Mouse (Mus musculus): Measurements from ENCODE around the gene Trim2.

Trim2 gene

DNA sequence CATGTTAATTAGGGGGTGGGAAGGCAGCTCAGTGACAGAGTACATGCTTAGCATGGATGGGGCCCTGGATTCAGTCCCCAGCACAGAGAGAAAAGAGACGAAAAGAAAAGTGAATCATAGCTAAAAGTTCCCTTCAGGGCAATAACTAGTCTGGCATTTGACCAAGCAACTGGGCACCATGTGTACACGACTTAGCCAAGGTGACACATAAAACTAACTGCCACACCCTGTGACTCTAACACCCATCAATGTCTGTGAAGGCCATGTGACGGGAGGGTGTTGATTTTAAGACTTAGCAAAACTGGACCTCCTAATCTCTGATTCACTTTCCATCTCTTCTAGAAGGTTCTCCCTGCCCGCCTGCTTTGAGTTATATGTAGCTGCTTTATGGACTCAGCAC, 12.2 kb upstream of the Trim2 start:
- no peak for DNase-seq

DNA sequence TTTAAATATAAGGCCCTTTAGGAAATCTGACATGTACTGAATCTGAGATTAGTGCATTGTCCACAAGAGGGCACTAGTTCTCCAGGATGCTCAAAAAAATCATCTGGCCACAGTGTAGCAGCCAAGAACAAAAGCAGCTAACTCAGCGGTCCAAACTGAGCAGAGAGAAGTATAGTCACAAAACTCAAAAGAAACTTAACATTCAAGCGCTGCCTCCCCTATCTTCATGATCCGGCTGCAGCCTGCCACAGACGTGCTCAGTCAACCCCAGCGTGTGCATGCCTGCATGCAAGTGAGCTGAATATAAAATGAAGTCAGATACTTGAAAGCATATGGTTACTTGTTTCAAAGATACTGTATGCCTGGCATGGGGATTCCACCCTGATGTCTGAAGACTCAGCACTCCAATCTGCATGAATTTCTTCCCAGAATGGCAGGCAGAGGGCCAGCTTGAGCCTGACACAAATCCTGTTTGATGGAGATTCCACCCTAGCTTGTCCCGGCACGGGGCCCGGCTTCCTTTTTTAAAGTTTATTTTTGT, 8.0 kb upstream of the Trim2 start:
- DNase-seq = peak; percentile 53

DNA sequence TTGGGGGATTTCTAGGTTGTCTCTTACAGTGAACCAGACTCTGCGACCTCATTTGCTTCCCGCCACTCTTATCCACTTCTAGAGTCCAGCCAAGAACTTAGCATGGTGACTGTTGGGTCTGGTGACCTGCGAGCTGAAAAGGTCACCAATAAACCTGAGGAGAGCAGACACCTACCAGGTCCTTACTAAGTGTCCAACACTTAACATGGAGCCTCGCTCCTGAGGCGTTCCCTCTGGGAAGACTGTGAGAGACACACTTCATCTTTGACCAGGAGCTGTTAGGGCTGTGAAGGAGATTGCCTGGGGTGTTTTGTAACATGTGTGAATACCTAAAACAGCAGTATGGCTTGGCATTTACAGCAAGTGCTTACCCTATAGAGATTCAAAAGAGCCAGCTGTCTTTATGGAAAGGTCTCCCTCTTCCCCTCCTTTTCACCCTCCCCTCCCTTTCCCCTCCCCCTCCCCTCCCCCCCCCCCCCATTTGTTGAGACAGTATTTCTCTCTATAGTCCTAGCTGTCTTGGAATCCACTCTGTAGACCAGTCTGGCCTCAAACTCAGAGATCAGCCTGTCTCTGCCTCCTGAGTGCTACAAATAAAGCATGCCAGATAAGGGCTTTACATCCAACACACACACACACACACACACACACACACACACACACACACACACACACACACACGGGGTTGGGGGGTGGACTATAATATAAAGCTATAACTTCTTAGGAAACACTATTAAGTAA, 7.3 kb upstream of the Trim2 start:
- no peak for DNase-seq

DNA sequence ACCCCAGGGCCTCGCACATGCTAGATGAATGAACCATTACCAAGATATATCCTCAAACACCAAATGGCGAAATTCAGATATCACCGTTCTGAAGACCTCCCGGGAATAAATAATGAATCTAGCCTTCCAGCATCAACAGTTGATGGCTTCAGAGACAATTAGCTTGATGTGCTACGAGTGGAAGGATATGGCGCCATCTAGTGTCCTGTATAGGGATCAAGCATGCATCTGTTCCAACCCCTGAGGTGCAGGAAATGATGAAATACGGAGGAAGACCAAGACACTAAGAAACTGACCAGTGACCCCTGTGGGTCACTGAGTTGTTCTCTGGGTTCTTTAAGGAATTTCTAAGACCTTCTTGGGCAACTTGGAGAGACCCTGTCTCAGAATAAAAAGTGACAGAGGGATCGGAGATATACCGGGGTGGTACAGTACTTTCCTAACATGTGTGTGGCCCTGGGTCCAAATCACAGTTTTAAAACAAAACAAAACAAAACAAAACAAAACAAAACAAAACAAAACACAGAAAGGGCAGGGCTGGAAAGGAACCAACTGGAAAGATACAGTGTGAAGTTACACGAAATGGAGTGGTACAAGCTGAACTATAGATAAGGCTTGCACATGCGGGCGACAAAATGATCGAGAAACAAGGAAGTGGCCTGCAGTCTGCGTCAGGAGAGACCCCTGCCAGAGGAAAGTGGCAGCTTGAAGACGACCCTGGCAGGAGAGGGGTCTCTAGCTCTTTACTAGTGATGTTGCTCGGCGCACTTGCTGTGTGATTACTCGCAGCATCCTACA, 6.5 kb upstream of the Trim2 start:
- peak; percentile 68 for DNase-seq

DNA sequence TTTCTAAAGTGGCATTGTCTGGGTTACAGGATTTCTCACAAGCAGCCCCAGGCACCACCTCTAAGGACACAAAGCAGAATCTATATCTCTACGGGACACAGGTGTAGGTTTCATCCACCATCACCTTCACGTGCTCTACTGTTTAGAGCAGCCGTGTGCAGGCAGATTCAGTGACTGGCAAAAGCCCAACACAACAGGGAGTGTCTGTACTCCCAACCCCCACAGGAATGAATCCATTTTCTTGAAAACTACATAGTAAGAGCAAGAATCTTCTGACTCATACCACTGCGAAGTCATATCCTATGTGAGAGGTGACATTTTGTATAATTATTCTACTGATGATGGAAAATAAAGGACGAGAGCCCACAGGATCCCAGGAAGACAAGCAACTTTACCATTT, 5.6 kb upstream of the Trim2 start:
- DNase-seq = no peak

DNA sequence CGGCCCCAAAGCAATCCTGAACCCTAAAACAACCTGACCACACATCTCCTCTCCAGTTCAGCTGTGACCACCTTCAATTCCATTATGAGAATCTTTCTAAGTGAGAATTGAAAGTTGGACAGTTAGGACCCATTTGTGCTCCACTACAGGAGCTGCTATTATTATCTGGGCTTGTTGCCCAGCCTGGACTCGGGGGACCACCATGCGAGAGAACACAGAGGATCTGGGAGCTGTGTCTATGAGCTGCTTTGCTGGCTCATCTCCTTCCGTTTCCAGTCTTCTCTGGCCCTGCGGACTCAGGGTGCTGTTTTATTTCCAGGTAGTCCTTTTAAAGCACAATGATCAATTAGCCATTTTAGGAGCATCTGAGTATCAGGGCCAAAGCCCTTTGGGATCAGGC, 839 bp upstream of the Trim2 start:
- DNase-seq = no peak

DNA sequence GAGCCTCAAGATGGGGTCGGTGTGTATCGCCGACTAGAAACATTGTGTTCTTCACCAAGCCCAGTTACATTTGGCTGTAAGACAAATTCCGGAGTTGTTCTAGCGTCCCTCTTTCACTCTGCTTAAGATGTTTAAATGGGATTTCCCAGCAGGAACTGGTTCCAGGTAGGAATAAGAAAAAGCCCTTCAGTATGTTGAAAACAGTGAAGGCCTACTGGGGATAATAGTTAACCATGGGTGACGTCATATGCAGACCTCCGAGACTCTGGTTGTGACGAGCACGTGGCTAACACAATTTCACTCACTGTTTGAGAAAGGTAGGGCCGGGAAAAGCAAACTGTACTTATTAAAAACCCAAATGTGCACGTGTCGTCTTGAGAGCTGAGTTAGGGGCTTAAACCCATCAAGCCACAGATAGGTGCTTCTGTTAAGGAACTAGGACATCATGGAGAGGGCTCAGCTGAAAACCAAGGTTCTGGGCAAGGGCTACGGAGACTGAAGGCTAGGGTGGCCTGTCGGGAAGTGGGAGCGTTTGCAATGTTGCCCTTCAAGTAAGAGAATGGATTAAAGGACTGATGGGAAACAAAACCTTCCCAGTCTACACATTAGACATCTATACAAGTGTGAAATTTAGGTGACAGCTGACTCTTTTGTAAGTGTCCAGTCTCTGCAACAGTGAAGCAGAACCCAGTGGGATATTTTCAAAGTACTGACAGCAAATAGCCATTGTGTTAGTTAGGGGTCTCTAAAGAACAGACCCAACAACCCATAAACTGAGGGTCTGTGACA, 761 bp downstream of the Trim2 start:
- no peak for DNase-seq

DNA sequence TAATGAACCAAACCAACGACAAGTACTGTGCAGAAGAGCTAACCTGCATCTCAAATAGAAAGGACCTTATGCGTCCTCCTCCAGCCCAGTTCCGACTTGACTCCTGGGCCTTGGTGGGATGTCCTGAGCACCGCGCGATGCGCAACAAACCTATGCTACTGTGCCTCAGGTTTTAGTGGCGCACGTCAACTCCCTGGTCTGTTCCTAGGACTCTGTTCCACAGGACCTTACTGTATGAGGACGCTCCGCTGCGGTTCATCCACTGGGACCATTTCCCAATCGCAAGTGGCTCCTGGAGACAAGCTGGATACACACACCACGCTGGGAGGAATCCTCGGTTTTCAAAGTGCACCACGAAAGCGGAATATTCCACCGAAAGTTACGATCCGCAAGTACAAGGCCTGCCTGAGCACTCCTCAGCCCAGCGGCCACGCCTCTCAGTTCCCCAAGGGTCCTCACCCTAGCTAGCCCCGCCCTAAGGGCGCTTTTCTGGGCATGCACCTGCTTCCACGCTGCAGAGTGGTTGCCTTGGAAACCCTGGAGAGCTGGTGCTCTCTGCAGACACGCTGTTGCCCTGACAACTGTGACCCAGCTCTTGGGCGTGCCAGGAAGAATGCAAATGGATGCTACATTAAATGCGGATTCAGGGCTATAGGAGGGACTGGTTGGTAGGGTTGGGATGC, 1.5 kb downstream of the Trim2 start:
- DNase-seq = peak; percentile 65

DNA sequence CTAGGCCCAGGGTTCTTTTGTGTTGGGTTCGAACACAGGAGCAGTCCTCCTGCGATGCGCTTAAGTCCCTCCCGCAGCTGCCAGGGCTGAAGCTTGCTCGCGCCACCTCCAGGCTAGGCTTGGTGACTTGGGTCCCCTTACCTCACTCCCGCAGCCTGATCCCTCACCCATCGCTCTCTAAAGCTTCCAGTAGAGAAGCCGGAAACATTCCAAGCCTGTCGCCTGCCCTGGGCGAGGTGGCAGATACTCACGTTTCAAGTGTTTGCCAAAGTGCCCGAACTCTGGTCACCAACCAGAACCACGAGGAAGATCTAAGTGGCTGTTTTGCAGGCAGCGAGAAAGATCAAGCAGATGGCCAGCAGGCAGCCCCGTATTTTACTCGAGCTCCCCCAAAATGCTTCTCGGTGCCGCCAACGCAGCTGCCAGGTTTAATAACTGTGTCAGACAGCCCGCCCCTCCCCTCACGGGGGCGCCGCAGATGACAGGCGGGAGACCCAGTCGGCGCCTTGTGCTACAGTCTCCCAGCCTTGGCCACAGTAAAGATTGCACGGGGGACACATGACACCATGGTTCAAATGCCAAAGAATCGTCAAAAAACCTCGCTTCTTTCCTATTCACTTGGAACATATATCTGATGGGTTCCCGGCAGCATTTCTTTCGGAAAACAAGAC, 2.2 kb downstream of the Trim2 start:
- peak; percentile 51 for DNase-seq

DNA sequence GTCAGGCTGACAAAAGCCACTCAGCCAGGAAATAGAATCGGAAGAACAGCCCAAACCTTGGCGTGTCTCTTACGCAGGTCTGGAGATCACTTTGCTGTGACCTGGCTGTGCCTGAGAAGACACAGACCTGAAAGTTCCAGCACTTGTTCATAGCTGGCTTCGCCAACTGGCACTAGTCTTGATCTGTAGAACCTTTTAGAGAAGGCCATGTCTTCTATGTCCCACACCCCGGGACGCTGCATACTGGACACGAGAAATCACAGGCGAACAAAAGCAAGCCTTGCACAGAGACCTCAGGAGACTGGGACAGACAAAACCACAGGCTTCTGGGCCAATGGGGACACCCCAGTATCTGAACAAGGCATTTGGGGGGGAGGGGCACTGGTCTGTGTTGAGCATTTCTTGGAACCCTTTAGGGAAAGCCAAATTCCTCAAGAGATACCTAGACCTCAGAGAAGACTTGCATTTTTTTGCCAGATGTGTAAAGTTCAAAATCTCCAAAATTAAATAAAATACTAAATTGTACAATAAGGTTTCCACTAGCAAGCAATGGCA, 3.2 kb downstream of the Trim2 start:
- DNase-seq = no peak

DNA sequence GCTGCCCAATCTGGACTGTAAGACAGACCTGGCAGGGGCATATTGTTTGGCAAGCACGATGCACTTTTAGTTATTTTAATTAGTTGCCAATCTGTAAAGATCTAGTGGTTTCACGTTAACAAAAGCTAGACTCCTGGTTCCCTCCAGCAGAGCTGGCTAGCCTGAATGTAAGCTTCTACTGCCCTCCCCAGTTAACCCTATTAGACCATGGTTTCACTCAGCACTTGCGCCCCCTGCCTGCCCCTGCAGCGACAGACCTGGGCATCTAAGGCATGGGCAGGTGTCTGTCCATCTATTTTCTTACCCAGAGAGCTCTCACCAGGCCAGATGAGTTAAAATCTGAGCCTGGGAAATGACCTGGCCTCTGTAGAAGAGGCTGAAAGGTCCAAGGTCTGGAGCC, 4.4 kb downstream of the Trim2 start:
- no peak for DNase-seq

DNA sequence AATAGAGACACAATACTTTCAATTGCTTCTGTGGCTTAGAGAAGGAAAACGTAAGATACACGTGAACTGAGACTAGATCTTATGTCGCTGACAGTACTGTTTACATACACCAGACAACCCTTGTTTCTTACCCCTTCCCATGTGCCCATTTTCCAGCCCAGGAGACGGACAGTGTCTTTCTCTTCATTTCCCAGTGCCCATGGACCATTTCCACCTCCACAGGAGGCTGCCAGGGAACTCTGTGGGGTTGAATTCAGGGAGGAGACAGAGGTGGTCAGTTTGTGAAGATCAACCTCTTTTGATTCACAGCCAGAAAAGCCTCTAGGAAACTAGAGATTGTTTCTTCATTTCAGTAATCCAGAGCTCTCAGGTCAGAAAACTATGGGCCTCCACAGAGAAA, 5.0 kb downstream of the Trim2 start:
- DNase-seq = no peak

DNA sequence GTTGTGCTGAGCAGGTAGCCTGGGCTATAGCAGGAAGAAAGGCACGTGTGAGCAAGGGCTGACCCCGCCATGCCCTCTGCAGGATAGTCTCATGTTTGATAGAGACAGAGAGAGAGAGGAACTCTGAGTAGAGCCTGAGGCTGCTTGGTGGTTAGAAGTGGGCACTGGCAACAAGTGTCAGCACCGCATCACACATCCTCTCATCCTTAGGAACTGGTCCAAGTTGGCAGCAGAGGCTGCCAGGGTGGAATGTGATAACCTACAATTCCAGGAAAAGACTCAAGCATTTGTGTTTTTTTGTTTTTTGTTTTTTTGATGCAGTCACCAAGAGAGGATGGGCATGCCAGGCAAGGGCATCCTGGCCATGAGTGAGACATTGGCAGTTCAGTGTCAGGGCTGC, 8.5 kb downstream of the Trim2 start:
- DNase-seq = no peak

DNA sequence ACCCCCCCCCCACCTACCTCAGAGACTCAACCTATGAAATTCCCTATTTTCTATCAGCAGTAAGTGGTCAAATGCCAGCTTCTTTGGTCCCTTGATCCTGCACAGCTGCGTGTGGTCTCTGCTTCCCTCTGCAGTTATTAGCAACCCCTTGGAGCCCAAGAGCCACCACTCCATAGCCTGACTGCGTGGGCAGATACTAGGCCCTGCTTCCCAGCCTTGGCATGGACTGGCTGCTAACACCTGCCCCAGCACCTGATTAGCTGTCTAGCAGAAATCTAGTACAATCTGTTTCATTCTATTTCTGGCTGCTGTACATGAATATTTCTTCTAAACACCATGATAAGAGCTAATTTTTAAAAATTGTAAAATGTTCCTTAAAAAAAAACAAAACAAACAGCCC, 10.0 kb downstream of the Trim2 start:
- no peak for DNase-seq

DNA sequence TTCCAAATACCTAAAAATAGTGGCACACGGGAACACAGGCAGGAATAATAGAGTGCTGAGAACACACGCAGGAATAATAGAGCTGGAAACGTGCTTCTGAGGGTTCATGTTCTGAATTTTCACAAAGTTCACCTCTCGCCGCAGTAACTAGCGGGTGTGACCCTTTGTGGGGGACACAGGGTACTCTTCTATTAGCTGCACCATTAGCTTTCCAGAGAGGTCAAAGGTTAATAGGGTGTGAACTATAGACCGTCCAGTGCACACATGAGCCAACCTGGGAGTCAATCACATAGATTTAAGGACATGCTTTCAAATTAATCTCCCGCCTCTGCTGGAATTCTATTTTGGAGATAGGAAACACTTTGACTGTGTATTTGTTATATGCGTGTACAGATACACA, 11.9 kb downstream of the Trim2 start:
- DNase-seq = no peak

DNA sequence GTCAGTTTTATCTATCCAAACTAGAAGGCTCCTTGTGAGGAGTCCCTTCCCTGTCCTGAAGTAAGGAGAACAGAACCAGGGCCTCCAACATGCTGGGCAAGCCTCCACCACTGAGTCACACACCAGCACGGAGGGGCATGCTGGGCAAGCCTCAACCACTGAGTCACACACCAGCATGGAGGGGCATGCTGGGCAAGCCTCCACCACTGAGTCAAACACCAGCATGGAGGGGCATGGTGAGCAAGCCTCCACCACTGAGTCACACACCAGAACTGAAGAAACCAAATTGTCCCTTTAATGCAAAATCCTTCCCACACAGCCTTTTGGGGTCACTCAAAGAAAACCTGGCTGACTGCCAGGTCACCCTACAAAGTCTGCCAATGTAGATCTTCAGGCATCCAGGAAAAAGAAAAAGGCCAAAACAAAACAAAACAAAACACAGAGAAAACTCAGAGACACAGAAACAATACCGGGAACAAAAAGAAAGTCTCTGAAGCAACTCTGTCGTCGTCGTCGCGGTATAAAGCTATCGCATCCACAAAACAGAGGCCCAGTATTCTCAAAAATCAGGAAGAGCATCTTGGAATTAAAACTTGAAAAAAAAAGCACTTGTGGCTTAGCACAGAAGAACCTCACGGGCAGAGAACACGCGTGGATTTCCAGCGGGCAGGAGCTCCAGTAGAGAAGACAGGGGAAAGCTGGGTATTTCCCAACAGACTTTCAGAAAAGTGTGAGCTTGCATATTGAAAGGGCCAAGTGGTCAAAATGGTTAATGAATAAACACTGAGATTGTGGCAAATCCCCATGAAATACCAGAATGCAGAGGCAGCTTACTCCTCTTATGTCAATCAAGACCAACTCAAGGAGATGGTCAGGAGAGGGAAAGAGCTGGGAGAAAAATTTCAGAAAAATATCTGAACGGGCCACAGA, 12.7 kb downstream of the Trim2 start:
- DNase-seq = no peak

DNA sequence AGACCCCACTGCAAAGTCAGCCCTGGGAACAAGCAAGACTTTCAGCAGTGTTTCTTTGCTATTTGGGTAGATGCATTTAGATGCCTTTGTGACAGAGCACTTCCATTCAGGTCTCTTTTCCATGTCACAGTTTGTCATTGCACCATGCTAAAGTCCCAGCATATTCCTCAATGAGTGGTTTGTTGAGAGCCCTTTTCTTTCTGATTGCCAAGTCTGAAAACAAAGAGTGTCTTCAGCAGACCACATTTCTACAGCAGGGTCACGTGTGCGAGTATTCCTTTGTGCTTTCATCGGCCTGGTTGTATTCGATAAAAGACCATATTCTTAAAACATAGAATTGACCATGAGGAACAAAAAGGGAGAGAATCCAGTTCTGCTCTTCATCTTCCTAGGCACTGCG, 14.4 kb downstream of the Trim2 start:
- no peak for DNase-seq

DNA sequence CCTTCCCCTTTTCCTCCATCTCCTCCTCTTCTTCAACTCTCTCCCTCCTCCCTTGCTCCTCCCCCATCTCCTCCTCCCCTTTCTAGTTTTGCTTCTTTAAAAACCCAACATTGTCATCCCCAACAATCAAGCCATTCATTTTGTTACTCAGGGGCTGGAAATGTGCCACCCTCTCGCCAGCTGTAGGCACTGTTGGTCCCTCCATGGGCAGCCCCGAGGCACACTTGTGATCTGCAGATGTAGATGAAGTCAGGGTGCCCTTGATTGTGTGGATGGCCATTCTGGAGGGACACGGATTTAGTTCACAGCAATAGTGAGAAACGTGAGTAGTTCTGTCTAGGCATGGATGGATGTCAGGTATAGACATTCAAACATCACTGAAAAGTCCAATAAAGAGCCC, 17.7 kb downstream of the Trim2 start:
- DNase-seq = peak; percentile 41

DNA sequence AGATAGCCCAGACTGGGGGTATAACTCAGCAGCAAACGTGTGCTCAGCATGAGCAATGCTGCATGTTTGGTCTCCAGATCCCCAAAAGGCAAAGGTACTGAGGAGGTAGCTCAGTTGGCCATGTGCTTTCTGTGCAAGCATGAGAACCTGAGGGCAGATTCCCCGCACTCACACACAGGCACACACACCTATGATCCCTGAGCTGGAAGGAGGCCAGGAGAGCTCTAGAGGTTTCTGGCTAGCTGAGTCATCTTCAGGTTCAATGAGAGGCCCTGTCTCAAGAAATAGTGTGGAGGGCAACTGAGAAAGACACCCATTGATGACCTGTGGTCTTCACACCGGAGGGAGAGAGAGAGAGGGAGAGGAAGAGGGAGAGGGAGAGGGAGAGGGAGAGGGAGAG, 19.4 kb downstream of the Trim2 start:
- DNase-seq = no peak

DNA sequence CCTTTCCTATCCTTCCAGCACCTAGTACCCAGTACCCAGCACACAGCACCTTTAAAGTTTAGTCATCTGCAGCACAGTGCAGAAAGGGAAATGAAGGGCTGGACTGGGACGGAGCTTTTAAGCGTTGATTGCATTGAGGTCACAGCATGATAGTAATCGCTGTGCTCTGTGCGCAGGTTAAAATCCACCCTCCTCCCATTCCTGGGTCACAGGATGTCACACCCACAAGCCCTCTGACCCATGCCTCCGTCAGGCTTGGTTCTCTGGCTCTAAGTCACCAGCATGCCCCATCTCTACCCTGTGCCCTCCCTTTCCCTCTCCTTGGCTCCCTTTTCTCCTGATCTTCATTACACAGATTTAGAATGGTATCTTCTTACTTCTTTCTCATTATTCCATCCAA, 20.4 kb downstream of the Trim2 start:
- no peak for DNase-seq

DNA sequence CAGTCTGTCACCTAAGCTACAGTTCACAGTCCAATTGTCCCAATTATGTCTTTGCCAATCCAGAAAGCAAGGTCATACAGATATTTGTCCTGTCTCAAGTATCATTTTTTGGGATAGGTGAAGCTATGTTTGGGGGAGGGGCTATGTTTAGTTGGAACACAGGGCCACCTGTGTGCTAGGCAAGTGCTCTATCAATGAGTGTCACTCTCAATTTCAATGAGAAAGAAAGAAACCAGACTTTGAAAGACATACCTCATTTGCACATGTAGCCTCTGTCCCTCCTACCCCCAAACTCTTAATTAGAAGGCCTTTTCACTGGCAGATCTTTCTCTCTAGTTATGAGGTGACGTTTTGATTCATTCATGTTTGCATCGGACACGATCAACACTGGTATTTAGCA, 21.9 kb downstream of the Trim2 start:
- DNase-seq = no peak

Measured in cerebellum, adult 9-11 months (tissue).